Comparison of ENCODE assay signal across 8 mouse cellular contexts in the genomic region with DNA sequence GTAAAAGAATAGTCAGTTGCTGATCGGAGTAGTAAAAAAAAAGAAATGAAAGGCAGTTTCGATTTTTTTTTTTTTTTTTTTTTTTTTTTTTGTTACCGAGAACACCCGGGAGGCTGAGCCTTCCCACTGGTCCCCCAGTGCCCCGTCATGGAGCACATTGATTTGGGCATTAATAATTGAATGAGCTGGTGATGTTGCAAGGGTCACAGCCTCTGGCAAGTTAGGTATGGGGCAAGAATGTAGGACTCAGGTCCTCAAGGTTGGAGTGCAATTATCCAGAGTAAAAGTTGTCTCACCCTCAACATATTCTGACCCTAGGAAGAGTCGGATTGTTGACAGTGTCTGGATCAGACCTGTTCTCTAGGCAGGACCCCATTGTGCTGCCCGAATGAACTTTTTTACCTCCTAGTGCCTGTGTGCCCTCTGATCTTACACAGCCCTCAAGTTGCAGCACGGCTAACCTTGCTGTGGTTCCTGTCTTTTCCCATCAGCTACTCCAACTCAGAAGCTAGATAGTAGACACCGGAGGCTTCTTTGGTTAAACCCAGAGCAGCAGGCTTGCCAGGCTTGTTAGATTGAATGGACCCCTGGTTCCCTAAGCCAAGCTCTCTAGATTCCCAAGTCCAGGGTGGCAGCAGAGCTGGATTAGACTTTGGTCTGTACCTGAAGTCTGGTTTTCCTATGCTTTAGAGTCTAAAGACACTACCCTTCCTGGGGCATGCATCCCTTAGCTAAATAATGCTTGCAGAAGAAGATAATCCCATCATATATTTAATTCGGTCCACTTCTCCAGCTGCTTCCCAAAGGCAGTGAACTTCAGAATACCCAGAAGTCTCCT. TPM values are rescaled to one million over a fixed set of nuclear protein-coding genes. Genes with fewer than 3 reads are reported as not detected.
DNase-seq lines count a peak whose midpoint lies in the region; ATAC-seq and TF ChIP-seq lines count a peak whose summit lies in the region.

No protein-coding gene starts in this region.

- TF ChIP-seq CTCF in lung, embryonic 14.5 days (IDR thresholded peaks at IDR 0.05; ENCODE audit: low read depth) = no peak
- no peak for TF ChIP-seq CTCF in small intestine, adult 2 months (IDR thresholded peaks at IDR 0.05; ENCODE audit: extremely low read depth, insufficient read length, insufficient replicate concordance, low read depth, low read length)

- DNase-seq in lung, embryonic 14.5 days = no peak
- no peak for DNase-seq in lung, postnatal 25 days (ENCODE audit: low spot score)
- DNase-seq in spleen, postnatal 14 days (ENCODE audit: low spot score in 2 of 2) = no peak
- DNase-seq in layer of hippocampus, adult 9-11 months = no peak
- no peak for DNase-seq in frontal cortex, adult 2 months (ENCODE audit: extremely low spot score in 1 of 2, low spot score in 1 of 2)

- no peak for ATAC-seq in lung, embryonic 14.5 days (ENCODE audit: insufficient read depth)
- no peak for ATAC-seq in forebrain, embryonic 15.5 days (replicated peaks)
- no peak for ATAC-seq in limb, embryonic 13.5 days (ENCODE audit: low FRiP score, low read depth)

- peaks cover 33% of the 10 kb centered on the region for H3K27me3 ChIP-seq in lung, embryonic 14.5 days (ENCODE audit: insufficient read depth, low read length)
- H3K27me3 ChIP-seq in forebrain, embryonic 15.5 days = peaks cover 27% of the 10 kb centered on the region; the same call in 1 of the 2 replicates
- H3K27me3 ChIP-seq in limb, embryonic 13.5 days = peaks cover 61% of the 10 kb centered on the region
- H3K27me3 ChIP-seq in small intestine, adult 2 months (ENCODE audit: control insufficient read depth, insufficient read depth, low read length) = peaks cover 21% of the 10 kb centered on the region

- no peak overlapping the region; the same call in 1 of the 2 replicates for H3K27ac ChIP-seq in lung, embryonic 14.5 days (ENCODE audit: low read depth)
- H3K27ac ChIP-seq in forebrain, embryonic 15.5 days (replicated peaks) = no peak overlapping the region
- H3K27ac ChIP-seq in limb, embryonic 13.5 days = no peak overlapping the region
- H3K27ac ChIP-seq in small intestine, adult 2 months (ENCODE audit: insufficient read depth, low read depth, low read length) = no peak overlapping the region

- peaks cover 11% of the 10 kb centered on the region; the same call in 1 of the 2 replicates for H3K36me3 ChIP-seq in lung, embryonic 14.5 days (ENCODE audit: insufficient read depth)
- H3K36me3 ChIP-seq in forebrain, embryonic 15.5 days = no peaks in the 10 kb centered on the region
- peaks cover 14% of the 10 kb centered on the region; the same call in 1 of the 2 replicates for H3K36me3 ChIP-seq in limb, embryonic 13.5 days
- H3K36me3 ChIP-seq in small intestine, adult 2 months (ENCODE audit: control insufficient read depth, insufficient read depth, low read length) = no peaks in the 10 kb centered on the region

- peak overlapping the region; percentile 68 for H3K9ac ChIP-seq in lung, embryonic 14.5 days
- H3K9ac ChIP-seq in forebrain, embryonic 15.5 days (replicated peaks) = no peak overlapping the region; the same call in 1 of the 2 replicates
- peak overlapping the region; percentile 86 for H3K9ac ChIP-seq in limb, embryonic 13.5 days

- H3K4me1 ChIP-seq in lung, embryonic 14.5 days (ENCODE audit: insufficient read depth) = peaks cover 3% of the 10 kb centered on the region; the same call in 1 of the 2 replicates
- H3K4me1 ChIP-seq in forebrain, embryonic 15.5 days = peaks cover 34% of the 10 kb centered on the region
- H3K4me1 ChIP-seq in limb, embryonic 13.5 days = peaks cover 52% of the 10 kb centered on the region
- peaks cover 6% of the 10 kb centered on the region for H3K4me1 ChIP-seq in small intestine, adult 2 months (ENCODE audit: control insufficient read depth, insufficient read depth, insufficient read length, low read length)

- no peak for TF ChIP-seq POLR2A in small intestine, adult 2 months (IDR thresholded peaks at IDR 0.05; ENCODE audit: low read depth, low read length)

- WGBS in lung, embryonic 14.5 days = 27% methylated on average over 10 of the region's 10 CpGs
- whole genome bisulfite sequencing in forebrain, embryonic 15.5 days = 26% methylated on average over 10 of the region's 10 CpGs
- 25% methylated on average over 10 of the region's 10 CpGs for WGBS in limb, embryonic 13.5 days
- 36% methylated on average over 10 of the region's 10 CpGs for WGBS in small intestine, adult 2 months

- no peaks in the 10 kb centered on the region for H3K9me3 ChIP-seq in lung, embryonic 14.5 days (ENCODE audit: low read depth, low read length)
- H3K9me3 ChIP-seq in forebrain, embryonic 15.5 days = no peaks in the 10 kb centered on the region
- no peaks in the 10 kb centered on the region for H3K9me3 ChIP-seq in limb, embryonic 13.5 days

- H3K4me3 ChIP-seq in lung, embryonic 14.5 days (ENCODE audit: low read depth, low read length) = peak overlapping the region; percentile 64
- peak overlapping the region; percentile 54 for H3K4me3 ChIP-seq in forebrain, embryonic 15.5 days
- H3K4me3 ChIP-seq in limb, embryonic 13.5 days = peak overlapping the region; percentile 76
- H3K4me3 ChIP-seq in small intestine, adult 2 months (ENCODE audit: low read depth, low read length) = peak overlapping the region; percentile 75

- peak overlapping the region; percentile 87 for H3K4me2 ChIP-seq in lung, embryonic 14.5 days
- peak overlapping the region; percentile 91 for H3K4me2 ChIP-seq in forebrain, embryonic 15.5 days (replicated peaks)
- H3K4me2 ChIP-seq in limb, embryonic 13.5 days (replicated peaks) = peak overlapping the region; percentile 91

RNA-seq across cellular contexts. Expression of a gene that starts 1.8 kb away (rescaled TPM):
- polyA plus RNA-seq in lung, embryonic 14.5 days (2014; fragmentation: Nextera tagmentation; extraction: Ambion mirVana) = 87.4 and 91.0 TPM in 2 replicates
- 58.6 and 62.7 TPM in 2 replicates for polyA plus RNA-seq in forebrain, embryonic 15.5 days (2015; fragmentation: Nextera tagmentation; extraction: Ambion mirVana)
- 138 and 141 TPM in 2 replicates for polyA plus RNA-seq in limb, embryonic 13.5 days (2015; fragmentation: Nextera tagmentation; extraction: Ambion mirVana)
- polyA plus RNA-seq in small intestine, adult 2 months (2012; rRNA removed) = 33.7 and 52.1 TPM in 2 replicates
- 59.3 and 66.9 TPM in 2 replicates for polyA plus RNA-seq in frontal cortex, adult 2 months (2012; rRNA removed)
